Mouse (Mus musculus) lung, embryonic 15.5 days (tissue): ENCODE data around the gene Lpar4. TPM values are rescaled to one million over a fixed set of nuclear protein-coding genes. Genes with fewer than 3 reads are reported as not detected.
A peak's percentile ranks its signal among the peaks of the same experiment; 100 is the strongest.

Experiments used
- ATAC-seq: fragments of 200-750 bp; cut with Nextera tagmentation; 2 replicates; pipeline ENCODE4 v1.8.0; 2017; ENCODE audit warnings: moderate number of reproducible peaks, borderline replicate concordance; ENCODE audit not compliant: low FRiP score, low TSS enrichment; ENCODE audit errors: extremely low read depth
- H3K27ac ChIP-seq: fragments of 300-500 bp; sonication (generic); 2 replicates; pipeline ENCODE4 v1.5.1; 2015; ENCODE audit warnings: moderate library complexity, mild to moderate bottlenecking, inconsistent platforms
- H3K27me3 ChIP-seq: fragments of 300-500 bp; sonication (generic); 2 replicates; pipeline ENCODE4 v1.6.1; 2015; ENCODE audit warnings: inconsistent platforms
- H3K36me3 ChIP-seq: fragments of 300-500 bp; sonication (generic); 2 replicates; pipeline ENCODE4 v1.6.1; 2015; ENCODE audit warnings: inconsistent platforms
- H3K4me1 ChIP-seq: fragments of 300-500 bp; sonication (generic); 2 replicates; pipeline ENCODE4 v1.6.1; 2015; ENCODE audit warnings: inconsistent platforms
- H3K4me2 ChIP-seq: fragments of 300-500 bp; sonication (generic); 2 replicates; pipeline ENCODE4 v1.6.1; 2015; ENCODE audit warnings: inconsistent platforms, mild to moderate bottlenecking, moderate library complexity
- H3K4me3 ChIP-seq: fragments of 300-500 bp; sonication (generic); 2 replicates; pipeline ENCODE4 v1.5.1; 2015; ENCODE audit warnings: mild to moderate bottlenecking, inconsistent platforms
- H3K9ac ChIP-seq: fragments of 300-500 bp; sonication (generic); 2 replicates; pipeline ENCODE4 v1.6.1; 2015; ENCODE audit warnings: inconsistent platforms
- H3K9me3 ChIP-seq: fragments of 300-500 bp; sonication (generic); 2 replicates; pipeline ENCODE4 v1.6.1; 2016; ENCODE audit warnings: inconsistent platforms
- WGBS: fragments of 180-500 bp; shearing (Covaris S2); methylation state at CpG from one replicate; pipeline ENCODE4 v1.1.7; 2015; 5-methylcytosine and 5-hydroxymethylcytosine counted together
- polyA plus RNA-seq: library from polyadenylated mRNA; unstranded; fragments of >200 nt; fragmentation: Nextera tagmentation; extraction: Ambion mirVana; gene quantifications from 2 replicates; pipeline ENCODE4 v1.2.1, GENCODE M21; 2015

The Lpar4 gene
- 18.2 and 19.3 TPM in 2 replicates for polyA plus RNA-seq

- WGBS = 12% methylated on average over 11 of the region's 11 CpGs
- ATAC-seq = peak; percentile 85; the same call in 1 of the 2 replicates
These were observed at the start of gene Lpar4 for GRCm38 (mm10) chrX:106920175-106920827. Gene Lpar4 (plus strand): TSS chrX:106920625.

DNA sequence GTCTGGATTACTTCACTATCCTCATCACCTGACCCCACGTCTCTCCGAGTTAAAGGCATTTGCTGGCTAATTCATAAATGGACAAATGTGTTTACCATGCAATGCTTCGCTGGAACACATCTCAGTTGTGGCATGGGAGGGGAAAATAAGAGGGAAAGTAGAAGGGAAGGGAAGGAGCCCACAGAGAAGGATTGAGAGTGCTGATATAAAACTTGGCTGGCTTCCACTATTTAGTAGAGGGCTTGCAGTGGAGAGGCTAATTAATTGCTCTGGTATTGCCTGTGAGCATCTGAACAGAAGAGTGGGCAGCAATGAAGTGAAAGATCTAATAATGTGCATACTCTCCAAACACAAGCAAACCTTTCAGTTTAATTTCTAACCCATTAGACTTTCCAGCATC lies 49.0 kb upstream of the Lpar4 start:
- peak; percentile 55; the same call in 1 of the 2 replicates for ATAC-seq
- no peaks in the 10 kb centered on the region for H3K9me3 ChIP-seq
- H3K27ac ChIP-seq = 0 out of 2 replicates have a peak overlapping the region, but pooled peaks have one; percentile 19
- no peaks in the 10 kb centered on the region for H3K36me3 ChIP-seq
- H3K4me2 ChIP-seq = no peak overlapping the region
- H3K9ac ChIP-seq = no peak overlapping the region
- H3K4me1 ChIP-seq = no peaks in the 10 kb centered on the region
- WGBS = 36% methylated on average over 3 of the region's 3 CpGs
- H3K27me3 ChIP-seq = no peaks in the 10 kb centered on the region
- H3K4me3 ChIP-seq = no peak overlapping the region

More at GRCm38 (mm10) chrX:106920175-106920827, at the start of gene Lpar4:
- peak within 1 kb of the TSS; percentile 42 for H3K4me3 ChIP-seq
- no peaks in the 10 kb centered on the region for H3K36me3 ChIP-seq
- H3K4me1 ChIP-seq = no peaks in the 10 kb centered on the region
- H3K9ac ChIP-seq = peak within 1 kb of the TSS; percentile 38; the same call in 1 of the 2 replicates
- peak within 1 kb of the TSS; percentile 46 for H3K4me2 ChIP-seq
- H3K27me3 ChIP-seq = no peaks in the 10 kb centered on the region
- H3K27ac ChIP-seq = peak within 1 kb of the TSS; percentile 57
- H3K9me3 ChIP-seq = no peaks in the 10 kb centered on the region

DNA sequence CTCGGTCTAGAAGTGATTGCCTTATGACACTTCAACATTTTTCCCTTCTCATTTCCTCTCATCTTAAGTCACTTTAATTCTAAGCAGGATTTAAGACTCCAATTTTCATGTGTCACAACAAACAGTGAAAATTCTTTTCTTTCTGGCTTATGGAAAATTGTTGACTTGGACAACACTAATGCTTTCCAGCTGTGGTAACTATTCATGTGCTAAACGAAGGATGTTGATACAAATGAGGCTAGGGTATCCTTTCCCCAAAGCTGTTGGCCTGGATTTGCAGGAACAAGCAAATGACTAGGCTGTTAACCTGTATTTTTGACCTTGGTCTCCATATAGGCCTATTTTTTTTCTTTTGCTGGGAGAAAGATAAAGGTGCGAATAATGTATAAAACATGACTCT lies 48.5 kb upstream of the Lpar4 start:
- no peak overlapping the region for H3K27ac ChIP-seq
- no peaks in the 10 kb centered on the region for H3K4me1 ChIP-seq
- H3K4me2 ChIP-seq = no peak overlapping the region
- peak; percentile 52; the same call in 1 of the 2 replicates for ATAC-seq
- no peak overlapping the region for H3K9ac ChIP-seq
- no peak overlapping the region for H3K4me3 ChIP-seq
- H3K9me3 ChIP-seq = no peaks in the 10 kb centered on the region
- 37% methylated on average over 3 of the region's 3 CpGs for WGBS
- H3K27me3 ChIP-seq = no peaks in the 10 kb centered on the region
- no peaks in the 10 kb centered on the region for H3K36me3 ChIP-seq

GRCm38 (mm10) chrX:106872315-106872714 lies 48.1 kb upstream of the Lpar4 start:
- no peaks in the 10 kb centered on the region for H3K36me3 ChIP-seq
- no peaks in the 10 kb centered on the region for H3K9me3 ChIP-seq
- no peaks in the 10 kb centered on the region for H3K27me3 ChIP-seq
- no peak for ATAC-seq
- no peak overlapping the region for H3K9ac ChIP-seq
- no peak overlapping the region for H3K27ac ChIP-seq
- no peak overlapping the region for H3K4me3 ChIP-seq
- H3K4me1 ChIP-seq = no peaks in the 10 kb centered on the region
- no peak overlapping the region for H3K4me2 ChIP-seq
- 44% methylated on average over 4 of the region's 4 CpGs for WGBS

DNA sequence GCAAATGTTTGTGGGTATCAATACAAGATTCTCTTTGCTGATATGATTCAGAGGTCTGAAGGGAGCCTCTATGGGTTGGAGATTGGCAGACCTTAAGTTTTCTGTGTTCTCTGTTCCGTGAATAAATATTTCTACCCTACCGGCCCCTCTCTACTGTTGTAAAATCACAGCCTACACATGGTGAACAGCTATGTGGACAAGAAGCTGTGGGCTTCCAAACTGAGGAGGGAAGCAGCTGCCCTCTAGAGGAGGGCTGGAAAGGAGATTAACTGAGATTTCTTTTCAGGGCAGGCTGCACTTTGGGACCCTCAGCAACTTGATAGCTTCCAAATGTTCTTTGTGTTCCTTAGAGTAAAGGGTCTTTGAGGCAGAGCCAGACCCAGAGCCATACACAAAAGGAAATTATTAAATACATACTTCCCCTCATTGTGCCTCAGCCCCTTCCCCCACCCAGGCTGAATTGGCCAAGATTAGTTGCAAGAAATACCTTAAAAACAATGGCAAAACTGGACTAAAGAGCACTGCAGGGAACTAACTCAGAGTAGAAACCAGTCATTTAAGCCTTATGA lies 22.6 kb upstream of the Lpar4 start:
- Histone ChIP-seq H3K36me3 (no peaks in the 10 kb centered on the region), H3K4me1 (no peaks in the 10 kb centered on the region), H3K4me3 (no peak overlapping the region), H3K27me3 (no peaks in the 10 kb centered on the region), H3K27ac (no peak overlapping the region), H3K9me3 (no peaks in the 10 kb centered on the region), H3K9ac (no peak overlapping the region), H3K4me2 (no peak overlapping the region)
- 68% methylated on average over 2 of the region's 2 CpGs for WGBS
- no peak for ATAC-seq

DNA sequence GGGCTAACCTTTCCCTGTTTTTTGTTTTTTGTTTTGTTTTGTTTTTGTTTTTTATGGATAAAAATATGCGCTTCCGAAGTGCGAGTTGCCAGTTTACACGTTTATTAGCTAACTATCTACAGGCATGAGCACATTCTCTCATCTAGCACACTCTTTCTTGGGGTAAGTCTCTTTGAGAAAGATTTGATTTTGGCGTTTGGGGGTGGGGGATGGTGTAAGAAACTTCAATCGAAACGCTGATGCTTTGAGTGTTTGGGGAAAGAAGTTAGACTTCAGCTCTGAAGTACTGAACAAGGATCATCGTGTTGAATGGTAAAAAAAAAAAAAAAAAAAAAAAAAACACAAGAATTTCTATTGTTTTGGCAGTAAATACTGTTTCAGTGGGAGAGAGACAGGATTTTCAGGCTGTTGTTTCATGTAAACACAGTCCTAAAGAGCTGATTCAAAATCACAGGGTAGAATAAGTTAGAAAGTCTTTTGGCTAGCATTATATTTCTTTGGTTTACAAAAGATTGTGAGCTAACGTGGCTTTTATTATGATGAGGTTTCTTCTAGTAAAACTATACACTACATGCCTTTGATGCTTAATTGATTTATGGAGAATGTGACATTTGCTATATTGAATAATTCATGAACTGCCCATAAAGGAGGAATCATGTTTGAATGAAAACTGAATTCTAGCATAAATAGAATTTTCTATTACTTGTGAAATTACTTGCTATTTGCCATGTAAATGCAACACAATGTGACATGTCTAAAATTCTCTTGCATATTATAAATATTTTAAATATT lies 599 bp downstream of the Lpar4 start:
- 15% methylated on average over 9 of the region's 9 CpGs for WGBS
- no peaks in the 10 kb centered on the region for H3K4me1 ChIP-seq
- no peaks in the 10 kb centered on the region for H3K36me3 ChIP-seq
- peak overlapping the region; percentile 38; the same call in 1 of the 2 replicates for H3K9ac ChIP-seq
- H3K27me3 ChIP-seq = no peaks in the 10 kb centered on the region
- ATAC-seq = no peak
- H3K9me3 ChIP-seq = no peaks in the 10 kb centered on the region
- peak overlapping the region; percentile 57 for H3K27ac ChIP-seq
- peak overlapping the region; percentile 42 for H3K4me3 ChIP-seq
- peak overlapping the region; percentile 46 for H3K4me2 ChIP-seq

DNA sequence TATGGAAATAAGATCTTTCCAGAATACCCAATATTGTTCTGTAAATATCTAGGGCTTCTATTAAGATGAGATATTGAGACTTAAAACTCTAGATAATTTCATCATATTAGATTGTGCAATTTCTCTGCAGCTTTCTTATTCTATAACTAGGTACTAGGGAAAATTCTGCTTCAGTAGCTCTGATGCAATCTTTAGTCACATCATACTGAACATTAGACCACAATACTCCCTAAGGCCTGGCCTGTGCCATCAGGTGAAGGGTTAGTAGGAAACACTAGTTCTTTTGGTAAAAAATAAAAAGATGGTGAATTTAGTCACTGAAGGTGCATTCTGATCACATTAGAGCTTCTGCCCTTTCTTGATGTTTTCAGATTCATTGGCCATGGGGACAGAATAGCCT lies 4.1 kb downstream of the Lpar4 start:
- ATAC-seq = no peak
- no peak overlapping the region for H3K4me2 ChIP-seq

GRCm38 (mm10) chrX:106939326-106939725 lies 18.9 kb downstream of the Lpar4 start:
- H3K36me3 ChIP-seq = no peaks in the 10 kb centered on the region
- H3K27me3 ChIP-seq = no peaks in the 10 kb centered on the region
- 73% methylated on average over 3 of the region's 3 CpGs for WGBS
- H3K4me2 ChIP-seq = no peak overlapping the region
- ATAC-seq = no peak
- no peaks in the 10 kb centered on the region for H3K4me1 ChIP-seq
- H3K9ac ChIP-seq = no peak overlapping the region
- no peaks in the 10 kb centered on the region for H3K9me3 ChIP-seq
- H3K27ac ChIP-seq = no peak overlapping the region
- H3K4me3 ChIP-seq = no peak overlapping the region

More for the DNA sequence above, 4.1 kb downstream of the Lpar4 start:
- H3K9ac ChIP-seq = no peak overlapping the region
- H3K4me3 ChIP-seq = no peak overlapping the region
- no peaks in the 10 kb centered on the region for H3K4me1 ChIP-seq
- no peaks in the 10 kb centered on the region for H3K36me3 ChIP-seq
- no peak overlapping the region for H3K27ac ChIP-seq
- H3K27me3 ChIP-seq = no peaks in the 10 kb centered on the region
- no peaks in the 10 kb centered on the region for H3K9me3 ChIP-seq

- Histone ChIP-seq H3K9me3 (no peaks in the 10 kb centered on the region), H3K4me3 (no peak overlapping the region), H3K27ac (peak overlapping the region; percentile 15; the same call in 1 of the 2 replicates), H3K36me3 (no peaks in the 10 kb centered on the region), H3K4me1 (no peaks in the 10 kb centered on the region), H3K27me3 (no peaks in the 10 kb centered on the region), H3K9ac (no peak overlapping the region), H3K4me2 (no peak overlapping the region)
- 73% methylated on average over 1 of the region's 1 CpGs for WGBS
- no peak for ATAC-seq
These were observed 30.1 kb downstream of the Lpar4 start for GRCm38 (mm10) chrX:106950558-106950957.

GRCm38 (mm10) chrX:106951016-106951415 lies 30.6 kb downstream of the Lpar4 start:
- H3K27ac ChIP-seq = no peak overlapping the region
- no peaks in the 10 kb centered on the region for H3K4me1 ChIP-seq
- H3K4me3 ChIP-seq = no peak overlapping the region
- H3K9ac ChIP-seq = no peak overlapping the region
- no peaks in the 10 kb centered on the region for H3K9me3 ChIP-seq
- no peaks in the 10 kb centered on the region for H3K27me3 ChIP-seq
- ATAC-seq = no peak
- no peak overlapping the region for H3K4me2 ChIP-seq
- WGBS = 22% methylated on average over 2 of the region's 2 CpGs
- no peaks in the 10 kb centered on the region for H3K36me3 ChIP-seq

- Histone ChIP-seq H3K4me3 (no peak overlapping the region), H3K27me3 (no peaks in the 10 kb centered on the region), H3K4me1 (no peaks in the 10 kb centered on the region), H3K27ac (no peak overlapping the region), H3K9me3 (no peaks in the 10 kb centered on the region), H3K4me2 (no peak overlapping the region), H3K9ac (no peak overlapping the region), H3K36me3 (no peaks in the 10 kb centered on the region)
- 41% methylated on average over 1 of the region's 1 CpGs for WGBS
- no peak for ATAC-seq
These were observed 33.4 kb downstream of the Lpar4 start for GRCm38 (mm10) chrX:106953840-106954239.

GRCm38 (mm10) chrX:106962233-106962632 lies 41.8 kb downstream of the Lpar4 start:
- H3K9ac ChIP-seq = no peak overlapping the region
- 54% methylated on average over 2 of the region's 2 CpGs for WGBS
- H3K27ac ChIP-seq = no peak overlapping the region
- no peaks in the 10 kb centered on the region for H3K9me3 ChIP-seq
- no peak overlapping the region for H3K4me3 ChIP-seq
- H3K36me3 ChIP-seq = no peaks in the 10 kb centered on the region
- H3K4me1 ChIP-seq = no peaks in the 10 kb centered on the region
- no peak overlapping the region for H3K4me2 ChIP-seq
- H3K27me3 ChIP-seq = no peaks in the 10 kb centered on the region
- no peak for ATAC-seq
